Mouse (Mus musculus): Measurements from ENCODE around the gene Ifi27l2a.

GRCm38 (mm10) chr12:103443524-103443923 lies at the start of gene Ifi27l2a:
- TF ChIP-seq ZNF384 (IDR thresholded peaks at IDR 0.05; ENCODE audit: low read depth, low read length), result no peak
- no peak for TF ChIP-seq CHD2 (IDR thresholded peaks at IDR 0.05; ENCODE audit: low read depth, low read length)
- TF ChIP-seq ZC3H11A (IDR thresholded peaks at IDR 0.05; ENCODE audit: borderline replicate concordance, low read depth, low read length), result no peak
- TF ChIP-seq HCFC1 (IDR thresholded peaks at IDR 0.05; ENCODE audit: borderline replicate concordance, insufficient read depth, low read length), result no peak
- no peak for TF ChIP-seq MAFK (IDR thresholded peaks at IDR 0.05; ENCODE audit: insufficient read depth, low read depth, low read length)
